Mouse (Mus musculus): ENCODE measurements around the gene Bdkrb2. TPM values are rescaled to one million over a fixed set of nuclear protein-coding genes. Genes with fewer than 3 reads are reported as not detected.

The Bdkrb2 gene
- 0.20 TPM for polyA plus RNA-seq (2017; shearing (Covaris generic))

GRCm38 (mm10) chr12:105562936-105563680 is at the start of gene Bdkrb2:
Gene Bdkrb2, plus strand, starts transcription at chr12:105563226.

GRCm38 (mm10) chr12:105602581-105603210 is 39.7 kb downstream of the Bdkrb2 start, which contains the start of gene Bdkrb1:
Gene Bdkrb1, plus strand, starts transcription at chr12:105603085.

Other genes with a start within 250 kb of the Bdkrb2 start
- 0.13 TPM for gene Tunar, start 229.4 kb upstream of the Bdkrb2 start, polyA plus RNA-seq (2017; shearing (Covaris generic))
- 0.09 TPM for gene D430019H16Rik, start 109.4 kb upstream of the Bdkrb2 start, polyA plus RNA-seq (2017; shearing (Covaris generic))
- 0.85 TPM for gene Bdkrb1, start 39.9 kb downstream of the Bdkrb2 start, polyA plus RNA-seq (2017; shearing (Covaris generic))
- 21.2 TPM for gene Gskip, start 121.6 kb downstream of the Bdkrb2 start, polyA plus RNA-seq (2017; shearing (Covaris generic))
- 21.6 TPM for gene Atg2b, start 122.0 kb downstream of the Bdkrb2 start, polyA plus RNA-seq (2017; shearing (Covaris generic))
- 0.12 TPM for gene Ak7, start 142.8 kb downstream of the Bdkrb2 start, polyA plus RNA-seq (2017; shearing (Covaris generic))
- gene Papola, start 221.5 kb downstream of the Bdkrb2 start, polyA plus RNA-seq (2017; shearing (Covaris generic)) = 224 TPM

Measured in effector memory CD4-positive, alpha-beta T cell, adult 7 months (primary cell).